Mouse (Mus musculus) limb, embryonic 14.5 days (tissue): Measurements from ENCODE around the gene D2hgdh. TPM values are rescaled to one million over a fixed set of nuclear protein-coding genes. Genes with fewer than 3 reads are reported as not detected.

Experiments used
- ATAC-seq: fragments of 200-750 bp; cut with Nextera tagmentation; 2 replicates; pipeline ENCODE4 v1.8.0; 2017; ENCODE audit warnings: low read depth, moderate number of reproducible peaks, moderate TSS enrichment; ENCODE audit not compliant: low FRiP score
- DNase-seq: peaks from one replicate; pipeline ENCODE4 v3.0.0-alpha.2; 2015; ENCODE audit warnings: low spot score
- H3K27ac ChIP-seq: fragments of 300-500 bp; sonication (generic); replicated peaks from 2 replicates; pipeline ENCODE4 v1.5.1; 2014; ENCODE audit warnings: low read depth, mild to moderate bottlenecking, low read length, moderate library complexity, mixed read lengths
- H3K27me3 ChIP-seq: fragments of 300-500 bp; sonication (generic); 2 replicates; pipeline ENCODE4 v1.6.1; 2014; ENCODE audit warnings: low read length, mixed read lengths; ENCODE audit not compliant: control insufficient read depth, insufficient read depth
- H3K36me3 ChIP-seq: fragments of 300-500 bp; sonication (generic); 2 replicates; pipeline ENCODE4 v1.6.1; 2014; ENCODE audit warnings: mild to moderate bottlenecking, low read length, moderate library complexity, mixed read lengths; ENCODE audit not compliant: control insufficient read depth, insufficient read depth
- H3K4me1 ChIP-seq: fragments of 300-500 bp; sonication (generic); 2 replicates; pipeline ENCODE4 v1.6.1; 2014; ENCODE audit warnings: antibody characterized with exemption, low read length, mixed read lengths; ENCODE audit not compliant: control insufficient read depth, insufficient read depth
- H3K4me2 ChIP-seq: fragments of 300-500 bp; sonication (generic); replicated peaks from 2 replicates; pipeline ENCODE4 v1.6.1; 2014; ENCODE audit warnings: low read depth, mild to moderate bottlenecking, low read length, moderate library complexity; ENCODE audit not compliant: severe bottlenecking
- H3K4me3 ChIP-seq: fragments of 300-500 bp; sonication (generic); replicated peaks from 2 replicates; pipeline ENCODE4 v1.5.1; 2014; ENCODE audit warnings: low read length
- H3K9ac ChIP-seq: fragments of 300-500 bp; sonication (generic); 2 replicates; pipeline ENCODE4 v1.6.1; 2014; ENCODE audit warnings: mild to moderate bottlenecking, low read depth, low read length, moderate library complexity; ENCODE audit not compliant: severe bottlenecking
- H3K9me3 ChIP-seq: fragments of 300-500 bp; sonication (generic); 2 replicates; pipeline ENCODE4 v1.6.1; 2016; ENCODE audit warnings: low read length; ENCODE audit not compliant: control insufficient read depth
- POLR2A ChIP-seq: fragments of 200-500 bp; IDR thresholded peaks from 2 replicates; pipeline ENCODE4 v1.8.0; 2012; ENCODE audit warnings: inconsistent platforms, mild to moderate bottlenecking, moderate library complexity, borderline replicate concordance; ENCODE audit not compliant: insufficient read depth, insufficient read length; ENCODE audit errors: extremely low read depth
- WGBS: fragments of 180-500 bp; shearing (Covaris S2); extraction: QIAGEN DNeasy Blood & Tissue Kit; methylation state at CpG from one replicate; pipeline ENCODE4 v1.1.7; 2014; 5-methylcytosine and 5-hydroxymethylcytosine counted together
- polyA plus RNA-seq, 2 experiments: library from polyadenylated mRNA; depleted of rRNA in 1 of 2; stranded (reverse) in 1 of 2; unstranded in 1 of 2; fragments of >200 nt; fragmentation: Nextera tagmentation in 1 of 2; extraction: Ambion mirVana in 1 of 2; gene quantifications; 2 replicates each; pipeline versions ENCODE4 v1.2.1 to v1.2.3; 2012 to 2014

D2hgdh gene
- polyA plus RNA-seq, 2 experiments: 13.2 to 25.1 TPM

DNA sequence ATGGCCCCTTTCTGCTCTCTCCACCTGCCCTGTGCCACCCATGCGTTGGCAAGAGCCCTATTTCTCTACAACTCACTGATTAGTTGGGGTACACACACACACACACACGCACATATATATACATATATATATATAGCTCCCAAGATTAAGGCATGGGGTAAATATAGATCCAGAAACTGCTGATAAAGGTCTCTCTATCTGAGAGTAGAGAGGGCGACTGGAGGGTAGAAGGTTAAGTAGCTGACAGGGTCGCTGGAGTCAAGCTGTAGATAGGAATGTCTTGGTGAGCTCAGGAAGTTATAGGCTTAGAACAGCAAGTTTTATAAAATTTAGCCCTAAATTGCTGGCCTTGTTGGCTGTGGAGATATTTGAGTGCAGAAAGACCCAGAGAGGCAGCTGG lies 19.9 kb upstream of the D2hgdh start:
- Histone ChIP-seq H3K9me3 (no peaks in the 10 kb centered on the region), H3K4me2 (peak overlapping the region; percentile 83), H3K4me3 (peak overlapping the region; percentile 76), H3K9ac (no peak overlapping the region), H3K36me3 (peaks cover 44% of the 10 kb centered on the region), H3K4me1 (peaks cover 22% of the 10 kb centered on the region), H3K27me3 (no peaks in the 10 kb centered on the region), H3K27ac (no peak overlapping the region)
- no peak for TF ChIP-seq POLR2A
- DNase-seq (no peak), ATAC-seq (no peak)
- WGBS: 79% methylated on average over 4 of the region's 4 CpGs

DNA sequence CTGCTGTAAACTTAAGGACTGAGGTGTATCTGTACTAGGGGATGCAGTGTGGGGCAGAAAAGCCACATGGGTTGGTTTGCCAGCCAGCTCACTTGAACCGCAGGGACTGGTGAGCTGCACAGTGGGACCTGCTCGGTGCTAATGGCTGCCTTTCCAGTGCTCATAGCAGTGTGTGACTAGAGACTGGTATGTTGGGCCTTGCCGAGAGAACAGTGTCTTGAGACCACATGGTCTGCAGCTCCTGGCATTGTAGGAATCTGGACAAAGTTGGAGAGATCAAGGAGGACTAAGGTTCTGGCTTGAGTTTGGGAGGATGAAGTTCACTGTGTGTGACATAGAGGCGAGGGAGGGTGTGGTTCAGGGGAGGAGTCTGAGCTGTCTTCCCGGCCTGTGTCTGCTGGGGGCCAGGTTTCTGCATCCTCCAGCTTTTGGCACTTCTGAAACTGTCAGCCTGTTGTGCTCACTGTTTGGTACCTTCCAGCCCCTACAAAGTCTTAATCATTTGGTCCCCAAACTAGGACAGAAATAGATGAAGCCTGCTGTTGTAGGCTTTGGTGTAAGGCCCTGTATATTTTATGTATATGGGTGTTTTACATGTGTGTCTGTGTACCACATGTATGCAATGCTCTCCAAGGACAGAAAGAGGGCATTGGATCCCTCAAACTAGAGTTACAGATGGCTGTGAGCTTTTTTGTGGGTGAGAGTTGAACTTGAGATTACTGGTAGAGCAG lies 19.3 kb upstream of the D2hgdh start:
- TF ChIP-seq POLR2A: no peak
- DNase-seq: no peak
- WGBS: 81% methylated on average over 5 of the region's 5 CpGs
- Histone ChIP-seq H3K4me3 (no peak overlapping the region), H3K27me3 (no peaks in the 10 kb centered on the region), H3K4me2 (no peak overlapping the region), H3K27ac (no peak overlapping the region), H3K9me3 (no peaks in the 10 kb centered on the region), H3K9ac (no peak overlapping the region), H3K4me1 (peaks cover 22% of the 10 kb centered on the region), H3K36me3 (peaks cover 43% of the 10 kb centered on the region)
- ATAC-seq: no peak

DNA sequence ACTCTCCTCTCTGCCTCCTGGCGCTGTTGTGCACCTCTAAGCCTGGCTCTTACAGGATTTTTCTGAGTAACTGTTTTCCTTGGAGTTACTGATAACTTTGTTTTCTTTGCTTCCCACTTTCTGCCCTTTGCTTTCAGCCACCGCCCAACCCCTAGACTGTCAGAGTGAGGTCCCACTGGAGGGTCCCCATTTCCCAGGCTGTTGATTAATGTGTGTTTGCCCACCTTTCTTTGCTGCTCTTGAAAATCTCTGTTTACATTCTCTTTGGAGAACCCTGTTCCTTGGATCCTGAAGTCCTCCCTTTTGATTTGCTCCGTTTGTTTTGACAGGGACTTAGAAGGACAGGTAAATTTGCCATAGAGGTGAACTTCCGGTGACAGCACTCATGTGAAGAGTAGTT lies 15.8 kb upstream of the D2hgdh start:
- WGBS: 93% methylated on average over 4 of the region's 4 CpGs
- H3K27ac ChIP-seq: no peak overlapping the region
- H3K4me1 ChIP-seq: peaks cover 6% of the 10 kb centered on the region
- ATAC-seq (no peak), DNase-seq (no peak)
- no peak for TF ChIP-seq POLR2A
- no peak overlapping the region for H3K9ac ChIP-seq
- no peaks in the 10 kb centered on the region for H3K9me3 ChIP-seq
- H3K27me3 ChIP-seq: no peaks in the 10 kb centered on the region
- H3K4me2 ChIP-seq: no peak overlapping the region
- H3K36me3 ChIP-seq: peaks cover 71% of the 10 kb centered on the region
- no peak overlapping the region for H3K4me3 ChIP-seq

DNA sequence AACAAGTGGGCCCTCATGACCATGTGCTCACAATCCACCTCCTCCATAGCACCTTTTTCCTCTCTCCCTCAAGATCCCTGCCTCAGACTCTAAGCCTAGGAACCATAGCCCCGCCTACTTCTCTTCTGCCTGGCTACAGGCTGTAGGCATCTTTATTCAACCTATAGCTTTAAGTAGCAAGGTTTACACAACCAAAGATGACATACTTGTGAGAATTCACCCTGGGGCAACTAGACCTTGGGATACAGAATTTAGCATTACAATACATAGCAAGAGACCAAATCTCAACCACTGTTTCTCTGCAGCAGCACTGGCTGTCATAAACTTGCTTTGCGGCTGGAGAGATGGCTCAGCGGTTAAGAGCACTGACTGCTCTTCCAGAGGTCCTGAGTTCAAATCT lies 14.7 kb upstream of the D2hgdh start:
- Histone ChIP-seq H3K36me3 (peaks cover 82% of the 10 kb centered on the region), H3K4me2 (no peak overlapping the region), H3K27me3 (no peaks in the 10 kb centered on the region), H3K9me3 (no peaks in the 10 kb centered on the region), H3K4me1 (no peaks in the 10 kb centered on the region), H3K27ac (no peak overlapping the region), H3K4me3 (no peak overlapping the region), H3K9ac (no peak overlapping the region)
- no peak for TF ChIP-seq POLR2A
- WGBS: 94% methylated on average over 3 of the region's 3 CpGs
- ATAC-seq: no peak
- no peak for DNase-seq

DNA sequence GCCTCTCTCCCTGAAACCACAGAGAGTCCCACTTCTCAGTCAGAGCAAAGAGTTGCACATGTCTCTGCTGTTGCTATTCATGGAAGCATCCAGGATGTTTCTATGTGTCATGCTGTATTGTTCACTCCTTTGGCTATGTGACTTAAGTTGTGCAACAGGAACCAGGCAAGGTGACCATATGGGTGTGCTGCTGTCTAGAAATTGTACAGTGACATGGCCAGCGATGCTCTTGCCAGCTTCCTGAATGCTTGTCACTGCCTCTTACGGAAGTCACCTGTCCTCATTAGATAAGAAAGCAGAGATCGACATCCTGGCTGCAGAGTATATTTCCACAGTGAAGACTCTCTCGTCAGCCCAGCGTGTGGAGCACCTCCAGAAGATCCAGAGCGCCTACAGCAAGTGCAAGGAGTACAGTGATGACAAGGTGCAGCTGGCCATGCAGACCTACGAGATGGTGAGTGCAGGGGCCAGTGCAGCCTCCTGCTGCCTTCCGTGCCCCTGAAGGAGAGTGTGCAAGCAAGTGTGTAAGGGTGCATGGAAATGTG lies 13.1 kb upstream of the D2hgdh start:
- Histone ChIP-seq H3K9me3 (no peaks in the 10 kb centered on the region), H3K36me3 (peaks cover 88% of the 10 kb centered on the region), H3K27me3 (no peaks in the 10 kb centered on the region), H3K4me1 (no peaks in the 10 kb centered on the region), H3K27ac (no peak overlapping the region), H3K4me3 (no peak overlapping the region), H3K4me2 (no peak overlapping the region), H3K9ac (no peak overlapping the region)
- DNase-seq: no peak
- 94% methylated on average over 8 of the region's 8 CpGs for WGBS
- no peak for ATAC-seq
- no peak for TF ChIP-seq POLR2A
